Mouse (Mus musculus): ENCODE results near the gene Mettl5. TPM values are rescaled to one million over a fixed set of nuclear protein-coding genes. Genes with fewer than 3 reads are reported as not detected.
"Not testable (repeated sequence)": the region's sequence is repeated elsewhere in the genome, so short reads cannot be mapped to it uniquely, and the experiment has no call there.

Mettl5 gene
- polyA plus RNA-seq (2015; fragmentation: Nextera tagmentation; extraction: Ambion mirVana): 27.8 and 28.7 TPM in 2 replicates

DNA sequence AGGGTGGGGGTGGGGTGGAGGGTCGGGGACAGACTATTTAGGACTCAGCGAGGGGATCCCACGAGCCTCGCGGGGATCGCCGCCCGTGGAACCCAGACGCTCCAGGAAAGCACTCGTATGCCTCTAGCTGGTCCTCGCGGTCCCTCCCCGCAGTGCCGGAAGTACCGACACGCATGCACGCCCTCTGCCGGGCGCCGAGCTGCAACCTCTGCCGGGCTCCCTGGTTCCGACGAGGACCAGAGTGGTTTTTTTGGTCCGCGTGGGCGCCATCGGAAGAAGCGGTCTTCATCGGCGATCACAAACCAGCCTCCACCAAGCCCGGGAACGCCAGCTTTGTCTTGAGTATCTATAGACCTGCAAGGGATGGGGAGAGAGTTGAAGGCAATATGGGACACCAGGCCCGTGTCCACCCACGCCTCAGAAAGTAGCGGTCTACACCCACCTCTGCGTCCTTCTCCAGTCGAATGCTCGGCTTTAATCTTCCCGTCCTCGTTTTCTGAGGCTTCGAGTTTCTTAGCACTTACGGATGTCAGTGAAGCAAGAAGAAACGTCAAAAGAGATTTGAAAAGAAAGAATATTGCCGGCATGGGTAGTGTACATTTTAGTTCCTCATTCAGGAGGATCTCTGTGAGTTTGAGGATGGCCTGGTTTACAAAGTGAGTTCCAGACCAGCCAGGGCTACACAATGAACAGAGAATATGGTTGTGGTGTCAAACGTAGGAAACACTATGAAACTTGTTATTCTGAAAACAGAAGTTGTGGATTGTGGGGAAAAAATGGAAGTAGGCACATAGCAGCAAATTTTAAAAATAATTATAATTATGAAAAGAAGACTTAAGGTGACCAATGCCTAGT is at the start of gene Mettl5:
Gene Mettl5 (minus strand): TSS at position 165 of the 855 bp plus-strand sequence.
- peak; percentile 99 for ATAC-seq
- Histone ChIP-seq H3K27ac (ENCODE audit: low read depth) (peak within 1 kb of the TSS; percentile 79), H3K36me3 (replicated peaks; ENCODE audit: insufficient read depth, low read length) (no peaks in the 10 kb centered on the region), H3K4me1 (ENCODE audit: insufficient read depth) (peaks cover 8% of the 10 kb centered on the region), H3K9me3 (ENCODE audit: low read length) (no peaks in the 10 kb centered on the region), H3K4me3 (ENCODE audit: low read depth, low read length) (peak within 1 kb of the TSS; percentile 82), H3K27me3 (ENCODE audit: insufficient read depth, low read length) (no peaks in the 10 kb centered on the region), H3K4me2 (ENCODE audit: low read depth, low read length) (peak within 1 kb of the TSS; percentile 75), H3K9ac (replicated peaks) (peak within 1 kb of the TSS; percentile 88)
- TF ChIP-seq EP300 (IDR thresholded peaks at IDR 0.05; ENCODE audit: low read depth) (no peak), CTCF (IDR thresholded peaks at IDR 0.05; ENCODE audit: low read depth) (peak; percentile 80)
- WGBS (ENCODE audit: insufficient replicate concordance): under 1% methylated on average over 45 of the region's 45 CpGs
- DNase-seq: peak; percentile 93

DNA sequence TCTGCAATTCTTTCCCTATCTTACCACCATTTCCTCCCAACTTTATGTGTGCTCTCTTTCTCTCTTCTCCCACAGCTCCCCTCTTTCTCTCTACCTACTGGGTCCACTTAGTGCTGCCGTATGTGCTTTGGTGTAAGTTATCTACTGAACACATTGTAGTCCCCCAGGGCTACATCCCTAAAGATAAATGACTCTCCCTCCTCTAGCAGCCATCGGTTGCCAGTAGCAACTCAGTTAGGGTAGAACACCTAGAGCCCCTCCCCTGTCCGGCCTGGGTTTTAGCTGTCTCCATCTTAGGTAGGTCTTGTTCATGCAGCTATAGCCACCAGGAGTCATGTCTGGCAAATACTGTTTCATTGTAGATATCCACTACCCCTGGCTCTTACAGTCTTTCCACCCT is 39.5 kb upstream of the Mettl5 start:
- TF ChIP-seq CTCF (IDR thresholded peaks at IDR 0.05; ENCODE audit: low read depth): no peak
- 0 out of 2 replicates have a peak, but pooled peaks have one; percentile 32 for TF ChIP-seq EP300 (IDR thresholded peaks at IDR 0.05; ENCODE audit: low read depth)
- WGBS (ENCODE audit: insufficient replicate concordance): 62% methylated on average over 3 of the region's 3 CpGs
- Histone ChIP-seq H3K4me1 (ENCODE audit: insufficient read depth) (peaks cover 3% of the 10 kb centered on the region; the same call in 1 of the 2 replicates), H3K27ac (ENCODE audit: low read depth) (no peak overlapping the region), H3K27me3 (ENCODE audit: insufficient read depth, low read length) (no peaks in the 10 kb centered on the region), H3K36me3 (replicated peaks; ENCODE audit: insufficient read depth, low read length) (peaks cover 45% of the 10 kb centered on the region), H3K4me3 (ENCODE audit: low read depth, low read length) (no peak overlapping the region), H3K9me3 (ENCODE audit: low read length) (no peaks in the 10 kb centered on the region), H3K4me2 (ENCODE audit: low read depth, low read length) (no peak overlapping the region; the same call in 1 of the 2 replicates), H3K9ac (replicated peaks) (no peak overlapping the region)
- DNase-seq (peak; percentile 16), ATAC-seq (peak; percentile 40)

DNA sequence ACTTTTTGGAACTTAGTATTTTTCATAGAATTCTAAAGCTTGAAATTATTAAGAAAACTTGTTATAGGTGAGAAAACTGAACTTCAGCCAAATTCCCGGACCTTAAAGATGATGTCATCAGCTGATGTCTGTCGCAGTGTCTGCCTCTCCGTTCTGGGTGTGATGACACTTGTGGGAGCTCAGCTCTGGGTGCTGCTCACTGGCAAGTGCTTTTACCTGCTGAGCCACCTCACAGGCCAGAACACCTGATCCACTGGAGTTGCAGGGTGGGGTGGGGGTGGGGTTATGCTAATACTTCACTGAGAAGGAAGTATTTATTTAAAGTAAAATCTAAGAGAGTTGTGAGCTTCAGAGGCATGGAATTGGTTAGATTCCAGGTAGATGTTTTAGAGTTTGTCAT is 31.9 kb upstream of the Mettl5 start:
- TF ChIP-seq EP300 (IDR thresholded peaks at IDR 0.05; ENCODE audit: low read depth) (no peak), CTCF (IDR thresholded peaks at IDR 0.05; ENCODE audit: low read depth) (no peak)

DNA sequence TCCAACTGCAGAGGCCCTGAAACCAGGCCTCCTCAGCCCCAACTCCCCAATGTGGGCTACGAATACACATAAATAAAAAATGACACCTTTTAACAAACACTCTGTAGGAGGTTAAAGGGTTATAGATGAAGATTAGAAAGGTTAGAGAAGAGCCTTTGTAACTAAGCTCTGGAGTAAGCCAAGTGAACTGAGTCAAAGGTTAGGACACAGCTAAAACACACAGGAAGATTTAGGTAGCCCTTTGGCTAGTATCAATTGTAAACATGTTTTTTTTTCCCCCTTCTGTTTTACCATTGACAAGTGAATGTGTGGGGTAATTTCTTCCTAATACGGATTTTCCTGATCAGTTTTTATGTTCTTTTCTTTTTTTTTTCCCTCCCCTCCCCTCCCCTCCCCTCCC is 27.4 kb upstream of the Mettl5 start:
- no peak overlapping the region for H3K27ac ChIP-seq (ENCODE audit: low read depth)

More for the DNA sequence above, 31.9 kb upstream of the Mettl5 start:
- Histone ChIP-seq H3K9me3 (ENCODE audit: low read length) (no peaks in the 10 kb centered on the region), H3K4me2 (ENCODE audit: low read depth, low read length) (no peak overlapping the region), H3K36me3 (replicated peaks; ENCODE audit: insufficient read depth, low read length) (peaks cover 30% of the 10 kb centered on the region), H3K9ac (replicated peaks) (no peak overlapping the region), H3K27me3 (ENCODE audit: insufficient read depth, low read length) (no peaks in the 10 kb centered on the region), H3K4me1 (ENCODE audit: insufficient read depth) (no peaks in the 10 kb centered on the region), H3K4me3 (ENCODE audit: low read depth, low read length) (no peak overlapping the region), H3K27ac (ENCODE audit: low read depth) (no peak overlapping the region)
- DNase-seq (no peak), ATAC-seq (no peak)
- 90% methylated on average over 3 of the region's 3 CpGs for WGBS (ENCODE audit: insufficient replicate concordance)

DNA sequence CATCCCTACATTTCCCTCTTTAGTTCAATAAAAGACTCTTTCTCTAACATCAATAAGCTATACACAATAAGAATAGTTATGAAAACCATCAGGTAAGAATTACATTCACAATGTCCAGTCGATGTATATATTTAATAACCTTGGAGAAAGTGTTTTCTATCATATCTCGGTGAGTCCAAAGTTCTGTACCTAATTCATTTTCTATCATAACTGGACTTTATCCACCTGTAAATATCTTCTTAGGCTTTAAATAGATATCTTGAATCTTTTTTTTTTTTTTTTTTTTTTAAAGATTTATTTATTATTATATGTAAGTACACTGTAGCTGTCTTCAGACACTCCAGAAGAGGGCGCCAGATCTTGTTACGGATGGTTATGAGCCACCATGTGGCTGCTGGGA is 22.0 kb upstream of the Mettl5 start:
- 78% methylated on average over 4 of the region's 4 CpGs for WGBS (ENCODE audit: insufficient replicate concordance)
- not testable (repeated sequence) for H3K27me3 ChIP-seq (ENCODE audit: insufficient read depth, low read length); H3K4me1 ChIP-seq (ENCODE audit: insufficient read depth); DNase-seq; H3K27ac ChIP-seq (ENCODE audit: low read depth); H3K4me2 ChIP-seq (ENCODE audit: low read depth, low read length); H3K9me3 ChIP-seq (ENCODE audit: low read length); ATAC-seq; H3K9ac ChIP-seq (replicated peaks); H3K36me3 ChIP-seq (replicated peaks; ENCODE audit: insufficient read depth, low read length); H3K4me3 ChIP-seq (ENCODE audit: low read depth, low read length)

More for the DNA sequence above, 27.4 kb upstream of the Mettl5 start:
- DNase-seq (no peak), ATAC-seq (no peak)
- no peak overlapping the region for H3K4me3 ChIP-seq (ENCODE audit: low read depth, low read length)
- no peak overlapping the region for H3K9ac ChIP-seq (replicated peaks)
- 66% methylated on average over 2 of the region's 2 CpGs for WGBS (ENCODE audit: insufficient replicate concordance)
- TF ChIP-seq EP300 (IDR thresholded peaks at IDR 0.05; ENCODE audit: low read depth) (no peak), CTCF (IDR thresholded peaks at IDR 0.05; ENCODE audit: low read depth) (no peak)
- H3K27me3 ChIP-seq (ENCODE audit: insufficient read depth, low read length): no peaks in the 10 kb centered on the region
- peaks cover 8% of the 10 kb centered on the region for H3K36me3 ChIP-seq (replicated peaks; ENCODE audit: insufficient read depth, low read length)
- H3K4me2 ChIP-seq (ENCODE audit: low read depth, low read length): no peak overlapping the region
- H3K9me3 ChIP-seq (ENCODE audit: low read length): no peaks in the 10 kb centered on the region
- H3K4me1 ChIP-seq (ENCODE audit: insufficient read depth): no peaks in the 10 kb centered on the region

DNA sequence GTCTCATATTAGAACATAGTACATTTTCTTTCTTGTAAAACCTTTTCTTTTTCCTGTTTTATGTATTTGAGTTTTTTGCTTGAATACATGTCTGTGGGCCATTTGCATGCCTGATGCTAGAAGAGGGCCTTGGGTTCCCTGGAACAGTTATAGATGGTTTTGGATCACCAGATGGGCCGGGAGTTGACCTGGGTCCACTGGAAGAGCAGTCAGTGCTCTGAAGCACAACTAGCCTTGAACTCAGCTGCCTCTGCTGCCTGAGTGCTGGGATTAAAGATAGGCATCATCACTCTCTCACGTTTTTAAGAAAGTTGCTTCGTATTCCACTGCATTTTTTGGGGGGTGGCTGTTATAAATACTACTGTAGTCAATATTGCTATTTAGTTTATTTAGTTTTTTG is 18.1 kb upstream of the Mettl5 start:
- Histone ChIP-seq H3K27ac (ENCODE audit: low read depth) (no peak overlapping the region), H3K36me3 (replicated peaks; ENCODE audit: insufficient read depth, low read length) (no peaks in the 10 kb centered on the region), H3K4me1 (ENCODE audit: insufficient read depth) (peaks cover 2% of the 10 kb centered on the region; the same call in 1 of the 2 replicates), H3K4me3 (ENCODE audit: low read depth, low read length) (no peak overlapping the region), H3K9ac (replicated peaks) (no peak overlapping the region), H3K4me2 (ENCODE audit: low read depth, low read length) (no peak overlapping the region), H3K27me3 (ENCODE audit: insufficient read depth, low read length) (no peaks in the 10 kb centered on the region), H3K9me3 (ENCODE audit: low read length) (no peaks in the 10 kb centered on the region)
- DNase-seq (no peak), ATAC-seq (no peak)
- TF ChIP-seq CTCF (IDR thresholded peaks at IDR 0.05; ENCODE audit: low read depth) (no peak), EP300 (IDR thresholded peaks at IDR 0.05; ENCODE audit: low read depth) (no peak)
- WGBS (ENCODE audit: insufficient replicate concordance): 82% methylated on average over 3 of the region's 3 CpGs
